Mouse (Mus musculus) spleen, postnatal 14 days (tissue): ENCODE data around the gene Zfand3.

Experiments used
- DNase-seq, 2 experiments: peaks; one replicate each; pipeline ENCODE4 v3.0.0; 2021 to 2022; ENCODE audit warnings: low spot score in 2 of 2

Zfand3 gene

DNA sequence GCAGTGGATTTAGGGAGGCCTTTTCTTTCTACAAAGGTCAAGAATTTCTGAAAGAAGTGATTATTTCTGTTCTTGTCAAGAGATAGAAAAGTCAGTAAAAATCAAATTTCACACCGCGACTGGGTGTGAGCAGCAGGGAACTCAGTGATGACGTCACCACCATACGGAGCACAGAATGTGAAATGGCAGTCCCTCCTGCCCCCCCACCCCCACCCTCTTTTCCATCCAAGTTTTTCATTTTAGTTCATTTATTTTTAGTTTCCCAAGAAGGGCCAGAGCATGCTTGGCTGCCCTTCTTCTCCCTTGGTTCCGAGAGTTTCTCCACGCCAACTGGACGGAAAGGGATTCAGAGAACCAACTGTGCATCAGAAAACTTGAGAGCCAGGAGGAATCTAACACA lies 6.8 kb upstream of the Zfand3 start:
- DNase-seq: no peak

DNA sequence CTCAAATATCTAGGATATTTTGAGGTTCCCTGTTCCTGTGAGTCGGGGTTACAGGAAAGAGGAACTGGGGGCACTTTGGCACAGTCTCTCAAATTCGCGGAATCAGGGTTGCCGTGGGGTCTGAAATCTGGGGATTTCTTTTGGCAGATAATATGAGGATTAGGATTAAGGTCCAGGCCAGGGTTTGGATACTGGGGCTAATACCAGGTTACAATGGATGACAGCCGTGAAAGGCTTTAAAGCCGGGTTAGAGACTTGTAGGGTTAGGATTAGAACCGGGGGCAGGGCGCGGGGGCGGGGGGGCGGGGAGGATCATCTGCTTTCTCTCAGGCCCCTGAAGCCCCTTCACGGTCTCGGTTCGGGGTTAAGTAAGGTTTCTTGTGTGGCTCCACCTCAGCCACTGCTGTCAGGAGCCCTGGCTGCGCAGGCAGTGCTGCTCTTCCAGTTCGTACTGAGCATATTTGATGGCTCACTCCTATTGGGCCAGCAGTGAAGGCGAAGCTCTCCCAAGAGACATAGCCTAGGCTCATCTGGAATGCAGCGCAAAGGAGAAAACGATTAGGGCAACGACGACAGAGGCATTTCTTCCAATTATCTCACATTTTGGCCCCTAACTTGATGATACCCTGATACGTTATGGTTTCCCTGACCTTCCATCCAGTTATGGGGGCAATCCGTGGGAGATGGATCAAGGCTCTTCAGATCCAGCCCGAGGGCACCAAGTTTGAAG lies 5.8 kb upstream of the Zfand3 start:
- DNase-seq: no peak

DNA sequence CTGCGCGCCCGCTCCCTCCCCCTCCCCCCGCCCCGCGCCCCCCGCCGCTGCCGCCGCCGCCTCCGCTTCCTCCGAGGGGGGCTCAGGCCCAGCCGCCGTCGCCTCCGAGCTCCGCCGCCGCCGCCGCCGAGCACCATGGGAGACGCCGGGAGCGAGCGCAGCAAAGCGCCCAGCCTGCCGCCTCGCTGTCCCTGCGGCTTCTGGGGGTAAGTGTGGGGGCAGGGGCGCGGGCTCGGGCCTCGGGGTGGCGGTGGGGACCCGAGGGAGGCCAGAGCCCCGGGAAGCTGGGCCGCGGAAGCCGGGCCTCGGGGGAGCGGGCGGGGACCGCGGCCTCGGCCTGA lies 540 bp downstream of the Zfand3 start:
- DNase-seq: peak in 1 of 2 experiments; percentile 11

DNA sequence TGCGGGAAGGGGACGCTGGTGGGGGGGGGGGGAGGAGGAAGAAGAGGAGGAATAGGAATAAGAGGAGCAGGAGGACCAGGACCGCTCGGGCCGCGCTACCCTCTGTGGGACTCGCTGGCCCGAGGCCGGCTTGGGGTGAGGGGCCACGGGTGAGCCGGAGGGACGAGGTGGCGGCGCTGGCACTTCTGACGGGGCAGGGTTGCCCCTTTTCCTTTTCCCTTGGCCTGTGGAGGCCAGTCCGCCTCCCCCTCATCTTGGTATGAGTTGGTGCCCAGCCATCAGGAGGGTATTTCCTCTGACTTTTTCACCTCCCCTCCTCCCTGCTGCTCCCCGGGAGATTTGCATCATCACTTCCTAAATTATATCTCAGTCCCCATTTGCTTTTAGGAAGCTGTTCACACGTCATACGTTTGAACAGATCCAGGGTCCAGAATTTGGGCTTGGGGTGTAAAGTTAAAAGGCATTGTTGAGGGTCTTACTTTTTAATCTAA lies 963 bp downstream of the Zfand3 start:
- DNase-seq: peak in 1 of 2 experiments; percentile 16

DNA sequence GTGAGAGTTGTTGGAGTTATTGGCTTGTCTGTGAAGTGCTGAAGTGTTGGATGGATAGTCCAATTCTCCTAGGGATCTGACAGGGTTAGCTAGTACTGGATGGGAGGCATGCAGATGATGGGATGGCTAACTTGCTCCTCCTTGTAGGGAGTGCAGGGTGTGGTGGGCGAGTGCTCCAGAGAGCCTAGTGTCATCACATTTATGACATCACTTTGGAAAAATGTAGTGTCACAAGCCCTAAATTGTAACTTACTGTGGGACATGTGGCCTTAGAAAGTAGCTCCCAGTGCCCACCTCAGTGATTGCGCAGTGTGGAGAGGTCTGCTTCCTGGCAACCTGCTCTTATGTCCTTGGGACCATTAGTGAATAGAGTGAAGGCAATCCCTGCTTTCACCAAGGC lies 2.3 kb downstream of the Zfand3 start:
- DNase-seq: no peak

DNA sequence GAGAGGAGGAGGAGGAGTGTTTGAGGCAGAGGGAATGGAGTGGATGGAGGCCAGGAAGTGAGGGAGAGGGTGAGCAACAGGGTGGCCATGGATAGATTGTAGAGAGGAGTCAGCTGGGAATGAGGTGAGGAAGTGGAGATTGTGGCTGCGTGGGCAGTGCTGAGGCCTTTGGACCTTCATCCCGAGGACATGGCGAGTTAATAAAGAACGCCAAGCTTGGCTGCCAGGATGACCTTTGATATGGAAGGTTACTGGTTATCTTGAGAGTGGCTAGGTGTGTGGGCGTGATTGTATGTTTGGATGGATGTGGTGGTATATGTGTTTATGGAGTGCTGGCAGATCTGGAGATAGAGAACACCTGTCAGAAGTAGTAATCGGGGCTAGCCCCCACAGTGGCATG lies 3.4 kb downstream of the Zfand3 start:
- no peak for DNase-seq

DNA sequence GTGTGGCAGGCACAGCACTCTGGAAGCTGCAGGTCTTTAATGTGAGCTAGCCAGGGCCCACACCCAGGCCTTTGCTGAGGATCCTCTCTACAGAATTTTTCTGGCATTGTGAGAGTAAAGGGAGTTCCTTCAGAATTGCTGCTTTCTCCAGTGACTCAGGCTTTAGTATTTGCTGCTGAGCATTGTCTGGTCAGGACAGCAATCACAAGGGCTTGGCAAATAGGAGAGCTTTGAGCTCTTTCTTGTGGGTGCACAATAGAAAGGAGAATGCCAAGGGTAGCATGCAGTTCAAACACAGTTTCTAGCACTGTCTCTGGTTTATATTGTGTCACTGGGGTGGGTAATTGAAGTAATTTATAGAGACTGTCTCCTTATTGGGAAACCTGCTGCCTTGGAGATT lies 3.9 kb downstream of the Zfand3 start:
- DNase-seq: no peak

DNA sequence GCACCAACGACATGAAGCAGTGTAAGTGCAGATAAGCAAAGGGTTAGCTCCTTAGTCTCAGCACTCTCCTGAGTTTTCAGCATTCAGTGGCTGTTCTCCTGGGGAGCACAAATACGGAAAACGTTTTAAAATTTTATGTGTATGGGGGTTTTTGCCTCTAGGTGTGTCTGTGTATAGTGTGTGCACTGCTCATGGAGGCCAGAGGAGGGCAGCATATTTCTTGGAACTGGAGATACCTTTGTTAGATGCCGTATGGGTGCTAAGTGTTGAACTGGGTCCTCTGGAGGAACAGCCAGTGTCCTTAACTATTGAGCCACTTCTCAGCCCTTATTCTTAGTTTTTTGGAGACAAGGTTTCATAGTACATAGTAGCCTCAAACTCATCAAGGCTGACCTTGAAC lies 10.1 kb downstream of the Zfand3 start:
- no peak for DNase-seq

DNA sequence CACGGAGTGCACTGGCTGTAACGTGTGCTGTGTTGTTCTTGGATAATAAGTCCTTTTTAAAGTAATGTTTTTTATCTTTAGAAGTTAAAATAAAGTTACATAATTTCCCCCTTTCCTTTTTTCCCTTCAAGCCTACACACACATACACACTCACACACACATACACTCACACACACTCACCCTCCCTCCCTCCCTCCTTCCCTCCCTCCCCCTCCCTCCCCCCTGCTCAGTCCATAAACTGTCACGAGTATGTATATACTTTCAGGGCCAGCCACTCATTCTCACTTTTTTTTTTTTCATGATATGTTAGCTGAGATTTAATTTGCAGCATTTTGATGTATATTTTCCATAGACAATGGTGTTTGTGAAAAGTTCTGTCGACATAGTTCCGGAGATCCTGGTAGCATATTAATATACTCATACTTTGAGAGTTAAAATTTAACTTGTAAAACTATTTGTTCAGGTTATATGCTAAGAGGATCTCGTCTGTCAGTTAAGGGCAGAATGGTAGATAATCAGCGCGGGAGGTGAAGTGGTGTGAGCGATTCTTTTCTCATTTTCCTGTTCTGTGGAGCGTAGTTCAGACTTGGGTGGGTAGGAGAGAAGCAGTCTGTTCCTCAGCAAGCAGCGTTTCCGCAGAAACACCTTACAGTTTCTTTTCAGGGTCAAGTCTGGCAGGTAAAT lies 14.5 kb downstream of the Zfand3 start:
- DNase-seq: no peak

DNA sequence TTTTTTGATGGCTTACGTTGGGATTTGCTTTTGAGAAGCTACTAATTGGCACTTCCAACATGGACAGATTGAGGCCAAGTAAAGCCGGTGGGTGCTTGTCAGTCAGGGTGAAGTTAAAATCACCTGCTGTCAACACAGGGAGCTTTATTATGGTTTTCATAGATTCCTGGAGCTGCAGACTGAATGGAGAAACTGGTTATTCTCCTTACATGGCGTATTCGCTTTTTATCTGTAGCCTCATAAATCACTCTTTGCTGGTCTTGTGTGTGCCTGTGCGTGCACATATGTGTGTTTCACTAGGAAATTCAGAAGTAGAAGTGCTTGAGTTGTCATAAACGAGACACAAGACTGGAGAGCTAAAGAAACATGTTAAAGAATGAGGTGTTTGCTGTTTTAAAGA lies 15.4 kb downstream of the Zfand3 start:
- DNase-seq: no peak

DNA sequence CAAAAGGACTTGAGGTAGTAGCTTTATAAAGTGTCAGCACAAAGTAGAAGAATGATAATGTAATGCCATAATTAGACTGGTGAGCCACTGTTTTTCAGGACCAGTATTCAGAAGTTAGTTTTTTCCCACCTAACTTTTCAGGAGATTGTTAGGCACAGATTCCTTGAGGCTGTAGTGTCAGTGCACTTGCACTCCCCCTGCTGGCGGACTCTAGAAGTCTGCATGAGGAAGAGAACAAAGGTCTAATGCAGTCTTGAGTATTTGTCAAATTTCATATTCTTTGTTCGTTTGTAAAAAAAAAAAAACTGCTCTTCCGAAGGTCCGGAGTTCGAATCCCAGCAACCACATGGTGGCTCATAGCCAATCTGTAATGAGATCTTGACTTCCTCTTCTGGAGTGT lies 20.1 kb downstream of the Zfand3 start:
- peak; percentile 28 to 47 for DNase-seq

DNA sequence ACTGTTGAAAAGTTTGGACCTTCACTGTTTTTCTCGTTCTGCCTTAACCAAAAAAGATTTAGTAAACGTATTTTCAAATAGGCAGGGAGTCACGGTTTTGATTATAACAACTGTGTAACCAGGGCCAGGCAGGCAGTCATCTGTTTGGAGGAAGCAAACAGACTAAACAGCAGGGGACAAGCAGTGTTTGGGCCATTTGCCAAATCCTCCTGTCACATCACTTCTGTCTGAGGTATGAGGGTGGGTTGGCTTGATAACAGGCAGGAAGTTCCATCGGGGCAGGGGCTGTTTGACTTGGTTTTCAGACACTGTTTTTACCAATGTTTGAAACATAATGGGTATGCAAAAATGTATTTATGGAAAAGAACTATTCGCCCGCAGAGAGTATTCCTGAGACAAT lies 22.1 kb downstream of the Zfand3 start:
- no peak for DNase-seq

DNA sequence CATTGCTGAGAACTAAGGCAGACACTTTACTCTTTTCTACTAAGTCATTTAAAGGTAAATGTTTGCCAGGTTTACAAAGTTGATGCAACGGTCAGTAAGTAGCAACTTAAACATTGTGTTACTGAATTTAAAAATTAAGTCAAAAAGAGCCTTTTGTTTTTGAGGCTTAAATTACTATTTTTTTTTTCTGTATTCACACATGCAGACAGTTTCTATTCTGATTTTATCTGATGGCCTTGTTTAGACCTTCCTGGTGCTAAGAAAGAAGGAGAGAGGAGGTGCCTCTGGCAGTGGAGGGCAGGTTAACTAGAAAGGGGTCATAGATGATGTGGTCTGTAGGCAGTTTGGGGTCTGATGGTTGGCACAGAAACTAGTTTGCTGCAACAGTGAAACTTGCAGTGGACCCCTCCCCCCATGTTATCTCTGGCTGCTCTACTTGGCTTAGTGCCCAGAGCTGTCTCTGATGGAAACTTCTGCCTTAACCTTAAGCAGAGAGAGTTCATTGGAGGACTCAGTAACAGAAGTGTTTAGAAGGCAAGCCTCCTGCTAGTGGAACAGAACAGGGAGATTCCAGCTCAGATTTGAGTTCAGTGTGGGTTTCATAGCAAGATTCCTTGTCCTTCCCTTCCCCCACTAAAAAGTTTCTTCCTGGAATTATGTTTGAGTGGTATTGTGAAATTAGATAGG lies 23.0 kb downstream of the Zfand3 start:
- no peak for DNase-seq

DNA sequence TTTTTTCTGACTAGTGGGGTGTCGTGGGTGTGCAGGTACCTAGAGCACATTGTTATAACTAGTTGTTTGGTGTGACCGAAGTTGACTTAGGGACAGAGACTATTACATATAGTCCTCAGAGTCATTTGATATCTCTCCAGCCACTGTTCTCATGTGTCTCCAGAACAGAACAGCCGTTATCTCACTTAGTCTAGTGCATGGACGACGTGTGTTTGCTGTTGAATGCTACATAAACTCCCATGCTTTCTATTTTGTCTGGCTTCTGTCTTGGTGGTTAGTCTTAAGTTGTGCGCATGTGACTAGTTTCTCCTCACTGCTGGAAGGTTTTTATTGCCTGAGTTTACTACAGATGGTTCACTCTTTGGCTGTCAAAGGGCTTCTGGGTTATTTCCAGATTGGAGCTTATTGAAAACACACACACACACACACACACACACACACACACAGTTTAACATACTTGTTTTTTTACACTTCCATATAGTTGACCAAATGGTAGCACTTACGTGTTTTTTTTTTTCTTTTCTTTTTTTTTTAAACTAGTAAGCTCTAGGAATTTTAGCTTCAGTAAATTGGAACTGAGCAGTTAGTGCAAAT lies 25.2 kb downstream of the Zfand3 start:
- DNase-seq: no peak

DNA sequence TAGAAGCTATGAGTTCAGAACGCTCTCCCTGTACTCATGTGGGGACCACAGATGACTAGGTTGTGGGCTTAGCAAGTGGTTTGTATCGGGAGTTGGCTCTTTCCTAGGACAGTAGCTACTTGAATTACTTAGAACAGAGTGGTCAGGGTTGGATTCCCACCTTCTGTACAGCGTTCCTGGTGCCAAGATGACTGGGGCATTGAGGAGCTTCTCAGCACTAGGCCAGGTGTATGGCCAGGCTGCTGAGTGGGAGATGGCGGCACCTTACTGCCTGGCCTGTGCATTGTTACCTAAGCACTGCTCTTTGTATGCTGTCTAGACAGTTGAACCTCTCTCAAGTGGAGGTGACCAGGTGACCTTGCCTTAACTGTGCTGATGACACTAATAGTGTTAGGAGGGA lies 28.3 kb downstream of the Zfand3 start:
- DNase-seq: no peak

DNA sequence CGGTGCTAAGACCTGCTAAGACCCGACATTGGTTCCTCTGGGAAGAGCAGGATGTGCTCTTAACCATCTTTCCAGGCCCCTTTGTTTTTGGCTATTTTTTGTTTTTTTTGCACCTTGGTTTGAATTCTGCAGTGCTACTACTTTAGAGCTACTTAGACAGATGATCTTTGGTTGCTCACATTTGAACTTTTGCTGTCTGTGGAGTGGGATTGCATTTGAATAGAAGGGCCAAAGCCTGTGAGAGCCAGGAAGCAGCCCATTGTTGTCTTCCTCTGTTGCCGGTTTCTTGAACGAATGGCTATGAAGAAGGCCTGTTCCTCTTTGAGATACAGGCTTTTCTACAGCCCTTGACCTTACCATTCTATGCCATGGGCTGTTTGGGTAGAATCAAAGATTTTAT lies 29.5 kb downstream of the Zfand3 start:
- DNase-seq: no peak

DNA sequence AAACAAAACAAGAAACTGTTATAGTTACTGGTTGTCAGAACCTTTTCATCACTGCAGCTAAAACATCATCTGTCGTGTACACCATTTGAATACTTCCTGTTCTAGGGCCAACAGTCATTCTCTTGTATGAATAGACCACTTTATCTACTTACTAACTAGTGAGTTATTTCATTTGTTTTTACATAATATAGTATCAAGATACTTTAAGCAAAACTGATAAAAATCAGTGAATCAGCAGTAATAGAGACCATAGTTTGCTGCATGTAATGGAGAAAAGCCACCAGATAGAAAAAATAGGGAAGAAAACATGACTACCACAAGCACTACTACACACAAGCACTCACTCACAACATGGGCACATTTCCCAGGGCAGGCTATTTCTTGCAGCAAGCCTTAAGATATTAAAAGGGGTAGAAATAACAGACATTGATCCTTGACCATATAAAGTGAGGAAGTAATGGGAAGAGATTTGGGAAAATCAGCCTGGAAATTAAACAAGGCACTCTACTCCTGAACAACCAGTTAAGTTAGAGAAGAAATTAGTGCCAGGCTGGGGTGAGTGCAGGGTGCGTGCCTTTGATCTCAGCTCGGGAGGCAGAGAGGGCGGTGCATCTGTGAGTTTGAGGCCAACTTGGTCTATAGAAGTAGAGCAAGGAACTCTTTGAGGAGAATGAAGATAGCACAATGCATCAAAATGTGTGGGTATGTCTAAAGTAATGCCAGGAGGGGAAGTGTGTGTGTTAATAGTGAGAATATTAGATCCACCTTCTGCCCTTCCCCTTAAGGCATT lies 30.9 kb downstream of the Zfand3 start:
- no peak for DNase-seq

DNA sequence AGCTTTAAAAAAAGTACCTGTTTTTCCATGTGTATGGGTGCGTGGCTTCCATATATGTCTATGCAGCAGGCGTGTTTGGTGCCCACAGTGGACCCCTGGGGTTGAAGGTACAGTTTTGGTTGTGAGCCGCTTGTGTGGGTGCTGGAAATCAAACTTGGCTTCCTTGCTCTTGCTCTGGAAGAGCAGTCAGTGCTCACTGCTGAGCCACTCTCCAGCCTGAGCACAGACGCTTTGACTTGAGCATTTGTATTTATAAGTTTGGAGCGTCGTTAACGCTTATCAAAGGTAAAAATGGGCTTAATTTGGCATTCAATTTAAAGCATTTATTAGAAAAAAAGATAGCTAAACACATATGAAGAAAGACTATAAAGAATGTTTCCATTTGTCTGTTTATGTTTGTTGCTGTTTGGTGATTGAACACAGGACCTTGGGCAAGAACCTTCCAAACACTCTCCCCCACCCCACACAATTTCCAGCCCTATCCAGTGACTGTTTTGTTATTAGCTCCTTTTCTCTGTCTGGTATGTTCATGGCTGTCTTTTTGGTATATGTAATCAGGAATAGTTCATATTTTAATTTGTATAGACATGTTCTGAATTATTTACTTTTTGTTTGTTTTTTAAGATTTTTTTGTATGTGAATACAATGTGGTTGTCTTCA lies 38.8 kb downstream of the Zfand3 start:
- DNase-seq: no peak

DNA sequence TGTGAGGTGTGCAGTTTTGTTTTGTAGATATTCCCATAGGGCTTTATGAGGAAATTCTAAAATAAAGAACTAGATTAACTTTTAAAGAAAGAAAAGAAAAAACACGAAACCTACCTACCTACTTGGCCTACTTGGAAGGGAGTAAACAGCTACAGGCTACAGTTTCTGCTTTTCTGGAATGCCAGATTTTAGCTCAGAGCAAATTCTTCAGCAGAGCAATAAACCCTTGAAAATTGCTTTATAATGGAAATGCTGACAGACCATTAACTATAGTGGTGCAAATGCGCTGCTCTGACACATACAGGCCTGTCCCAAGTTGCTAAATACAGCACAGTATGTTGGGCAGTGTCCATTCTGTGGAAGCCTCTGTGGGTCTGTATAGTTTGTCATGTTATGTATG lies 40.6 kb downstream of the Zfand3 start:
- no peak for DNase-seq

DNA sequence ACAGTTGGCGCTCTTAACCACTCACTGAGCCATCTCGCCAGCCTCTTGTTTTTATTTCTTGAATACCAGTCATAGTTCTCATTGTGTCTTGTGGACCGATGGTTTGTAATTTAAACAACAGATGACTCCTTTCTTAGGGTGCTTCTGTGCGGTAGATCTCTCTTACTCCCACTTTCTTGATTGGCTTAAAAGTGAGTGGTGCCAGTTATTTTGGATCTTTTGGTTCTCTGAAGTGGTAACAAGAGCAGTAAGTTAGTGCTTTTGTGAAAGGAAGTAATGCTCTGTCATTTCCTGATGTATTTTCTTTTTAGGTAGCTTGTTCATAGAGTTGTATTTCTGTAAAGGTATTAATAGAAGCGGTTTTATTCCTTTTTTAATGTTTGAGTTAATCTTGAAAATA lies 42.1 kb downstream of the Zfand3 start:
- DNase-seq: no peak
